Mouse (Mus musculus) embryo, embryonic 11 days (tissue): ENCODE results near the gene Fuom.

Experiments
- DNase-seq: peaks from one replicate; pipeline ENCODE4 v3.0.0-alpha.2; 2015

The Fuom gene

GRCm38 (mm10) chr7:140098466-140098865 is 3.8 kb downstream of the Fuom start:
- DNase-seq: no peak

GRCm38 (mm10) chr7:140096055-140096454 is 6.2 kb downstream of the Fuom start:
- no peak for DNase-seq

GRCm38 (mm10) chr7:140095556-140095955 is 6.7 kb downstream of the Fuom start:
- no peak for DNase-seq

- DNase-seq: no peak
Measured at GRCm38 (mm10) chr7:140094954-140095353, 7.3 kb downstream of the Fuom start.

GRCm38 (mm10) chr7:140092924-140093528 is 9.2 kb downstream of the Fuom start, which contains the start of gene Prap1:
Gene Prap1 (plus strand): TSS chr7:140093395.
- DNase-seq: no peak

GRCm38 (mm10) chr7:140090601-140091000 is 11.6 kb downstream of the Fuom start:
- DNase-seq: no peak

GRCm38 (mm10) chr7:140082242-140082678 is 20.0 kb downstream of the Fuom start, which contains the start of gene Caly:
Gene Caly (minus strand): TSS chr7:140082548.
- peak; percentile 88 for DNase-seq

- DNase-seq: no peak
Measured at GRCm38 (mm10) chr7:140081408-140082241, 20.6 kb downstream of the Fuom start.

- peak; percentile 94 for DNase-seq
Measured at GRCm38 (mm10) chr7:140080503-140081156, 21.6 kb downstream of the Fuom start.

GRCm38 (mm10) chr7:140078711-140079110 is 23.5 kb downstream of the Fuom start:
- peak; percentile 83 for DNase-seq

GRCm38 (mm10) chr7:140077698-140078097 is 24.5 kb downstream of the Fuom start:
- DNase-seq: no peak

GRCm38 (mm10) chr7:140070042-140070711 is 32.1 kb downstream of the Fuom start:
- DNase-seq: peak; percentile 34

GRCm38 (mm10) chr7:140067397-140067796 is 34.8 kb downstream of the Fuom start:
- no peak for DNase-seq

GRCm38 (mm10) chr7:140063092-140063491 is 39.1 kb downstream of the Fuom start:
- DNase-seq: peak; percentile 82

GRCm38 (mm10) chr7:140062307-140062706 is 39.9 kb downstream of the Fuom start:
- peak; percentile 72 for DNase-seq

- DNase-seq: peak; percentile 29
Measured at GRCm38 (mm10) chr7:140061832-140062130, 40.5 kb downstream of the Fuom start.

- DNase-seq: peak; percentile 90
Measured at GRCm38 (mm10) chr7:140060936-140061831, 41.1 kb downstream of the Fuom start.

GRCm38 (mm10) chr7:140059601-140060000 is 42.6 kb downstream of the Fuom start:
- no peak for DNase-seq

GRCm38 (mm10) chr7:140058528-140058927 is 43.7 kb downstream of the Fuom start:
- DNase-seq: no peak

GRCm38 (mm10) chr7:140057413-140058407 is 44.5 kb downstream of the Fuom start:
- peak; percentile 94 for DNase-seq

- DNase-seq: no peak
Measured at GRCm38 (mm10) chr7:140054124-140054523, 48.1 kb downstream of the Fuom start.
